Mouse (Mus musculus): ENCODE data around the gene Olfr556. TPM values are rescaled to one million over a fixed set of nuclear protein-coding genes. Genes with fewer than 3 reads are reported as not detected.

The Olfr556 gene
- not detected in 2 replicates for polyA plus RNA-seq (2012; rRNA removed)

DNA sequence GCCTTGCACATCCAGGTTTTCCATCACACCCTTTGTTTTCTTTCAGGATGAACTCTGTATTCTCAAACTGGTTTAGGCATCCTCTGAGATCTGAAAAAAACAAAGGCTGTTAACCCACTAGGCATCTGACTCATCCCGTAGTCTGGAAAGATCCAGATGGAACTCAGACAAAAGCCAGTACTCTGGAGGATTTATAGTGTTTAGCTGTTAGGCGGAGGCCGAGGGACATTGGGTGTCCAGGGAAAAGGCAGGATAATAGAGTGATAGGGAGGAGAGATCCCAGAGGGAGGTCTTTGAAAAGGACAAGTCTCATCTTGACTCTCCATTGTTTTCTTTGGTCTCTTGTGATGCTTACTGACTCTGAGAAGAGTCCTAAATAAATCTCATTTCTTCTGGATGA lies at the start of gene Olfr556:
TSS of gene Olfr556 (plus strand) at position 301 of the 400 bp plus-strand sequence.

GRCm38 (mm10) chr7:102618118-102618517 lies 46.6 kb upstream of the Olfr556 start, which contains the start of gene Olfr553:
TSS of gene Olfr553 (minus strand) at chr7:102618218.

DNA sequence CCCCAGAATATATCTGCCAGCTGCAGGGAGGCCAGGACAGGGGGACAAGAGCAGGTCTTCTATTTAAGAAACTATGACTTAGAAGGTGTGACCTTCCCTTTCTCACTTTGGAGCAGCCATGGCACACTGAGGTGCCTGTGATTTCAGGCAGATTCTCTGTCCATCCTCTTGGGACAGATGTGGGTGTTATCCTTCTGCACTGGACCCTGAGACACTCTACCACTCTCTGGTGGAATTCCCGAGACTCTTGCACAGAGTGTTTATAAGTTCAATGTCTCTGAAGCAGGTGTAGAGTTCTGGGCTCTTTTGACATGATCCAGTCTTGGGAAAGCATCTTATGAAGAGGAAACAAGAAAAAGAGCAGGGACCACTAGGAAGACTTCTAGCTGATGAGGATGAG lies 26.6 kb upstream of the Olfr556 start, which contains the start of gene Olfr554:
TSS of gene Olfr554 (plus strand) at position 301 of the 400 bp plus-strand sequence.

GRCm38 (mm10) chr7:102658523-102658922 lies 6.2 kb upstream of the Olfr556 start, which contains the start of gene Olfr555:
TSS of gene Olfr555 (plus strand) at chr7:102658823.

DNA sequence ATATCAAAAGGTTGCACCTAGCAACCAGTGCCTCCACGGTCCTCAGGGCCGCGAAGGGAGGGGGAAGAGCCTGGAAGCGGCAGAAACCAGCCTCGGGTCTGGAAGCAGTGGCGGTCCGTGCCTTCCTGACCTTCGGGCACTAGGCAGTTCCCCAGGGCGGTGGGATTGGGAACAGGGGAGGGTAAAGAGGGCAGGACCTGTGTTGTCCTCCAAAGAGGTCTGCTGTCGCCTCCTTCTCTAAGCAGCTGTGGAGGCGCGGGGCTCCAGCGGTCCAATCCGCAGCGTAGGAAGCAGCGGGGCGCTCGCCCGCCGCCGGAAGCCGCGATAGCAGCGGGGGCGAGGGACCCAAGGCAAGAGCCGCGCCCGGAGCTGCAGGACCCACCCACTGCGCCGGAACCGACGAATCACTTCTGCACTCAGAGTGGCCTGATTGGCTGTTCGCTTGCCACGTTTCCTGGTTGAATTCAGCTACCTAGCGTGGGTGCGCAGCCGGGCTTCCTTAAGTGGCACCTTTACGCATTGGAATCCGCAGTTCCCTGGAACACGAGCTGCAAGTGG lies 22.3 kb downstream of the Olfr556 start, which contains the start of gene Trim68:
TSS of gene Trim68 (minus strand) at position 384 of the 558 bp plus-strand sequence.

DNA sequence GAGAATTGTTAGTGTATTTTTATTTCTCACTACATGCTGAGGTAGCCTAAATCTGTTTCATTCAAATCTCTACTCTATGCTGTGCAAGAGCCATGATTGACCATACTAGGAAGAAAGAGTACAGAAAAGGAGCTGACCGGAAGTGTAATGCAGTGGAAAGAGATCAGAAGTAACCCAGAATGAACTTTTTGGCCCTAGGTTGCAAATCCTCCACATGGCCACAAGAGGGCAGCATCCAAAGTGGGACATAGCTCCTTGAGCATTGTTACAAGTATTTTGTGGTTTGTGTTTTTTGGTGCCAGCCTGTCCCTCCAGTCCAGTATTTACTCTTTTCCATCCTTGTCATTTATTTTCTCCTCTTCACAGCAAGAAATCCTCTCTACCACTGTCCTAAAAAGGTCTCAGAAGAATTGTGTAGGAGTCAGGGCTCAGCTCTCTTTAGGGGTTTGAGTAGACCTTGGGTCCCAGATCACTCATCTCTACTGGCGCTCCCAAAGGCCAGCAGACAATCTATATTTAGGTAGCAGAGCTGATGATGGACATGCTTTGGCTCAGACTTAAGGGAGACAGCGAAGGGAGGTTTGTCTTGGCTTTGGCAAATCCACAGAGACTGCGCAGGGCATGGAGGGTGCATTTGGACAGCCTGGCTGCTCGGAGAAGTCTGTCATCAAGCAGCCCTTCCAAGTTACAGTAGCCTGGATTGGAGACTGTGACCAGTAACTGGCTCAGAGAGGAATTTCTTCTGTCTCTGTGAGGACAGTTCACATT lies 30.8 kb downstream of the Olfr556 start, which contains the start of gene Olfr557:
TSS of gene Olfr557 (plus strand) at position 553 of the 768 bp plus-strand sequence.

GRCm38 (mm10) chr7:102701915-102702314 lies 37.2 kb downstream of the Olfr556 start, which contains the start of gene Olfr558:
TSS of gene Olfr558 (plus strand) at chr7:102702215.

DNA sequence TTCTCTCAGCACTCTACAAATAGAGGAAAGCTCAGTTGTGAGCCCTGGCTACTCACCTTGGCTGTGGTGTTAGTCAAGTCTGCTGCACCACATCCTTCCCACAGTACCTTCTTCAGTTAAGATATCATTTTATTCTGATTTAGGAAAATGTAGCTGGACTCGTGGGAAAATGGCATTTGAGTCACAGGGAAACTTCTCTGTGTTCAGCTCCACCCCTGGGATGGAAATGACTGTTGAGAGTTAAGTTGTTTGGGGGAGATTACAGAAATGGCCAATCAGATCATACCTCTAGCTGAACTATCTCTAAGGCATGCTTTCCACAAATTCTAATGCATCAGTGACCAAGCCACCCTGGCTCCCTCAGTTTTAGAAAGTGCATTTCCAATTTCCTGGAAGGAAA lies 54.3 kb downstream of the Olfr556 start, which contains the start of gene Olfr33:
TSS of gene Olfr33 (minus strand) at position 101 of the 400 bp plus-strand sequence.

Other genes with a start within 250 kb of the Olfr556 start
- gene Rrm1, start 223.2 kb upstream of the Olfr556 start, polyA plus RNA-seq (2012; rRNA removed) = 6.2 and 7.1 TPM in 2 replicates
- gene Olfr543, start 183.2 kb upstream of the Olfr556 start, polyA plus RNA-seq (2012; rRNA removed) = not detected in 2 replicates
- gene Olfr544, start 176.6 kb upstream of the Olfr556 start, polyA plus RNA-seq (2012; rRNA removed) = not detected in 2 replicates
- not detected in 2 replicates for gene Olfr545, start 165.3 kb upstream of the Olfr556 start, polyA plus RNA-seq (2012; rRNA removed)
- gene Olfr547, start 130.2 kb upstream of the Olfr556 start, polyA plus RNA-seq (2012; rRNA removed) = not detected in 2 replicates
- not detected in 2 replicates for gene Olfr548-ps1, start 124.0 kb upstream of the Olfr556 start, polyA plus RNA-seq (2012; rRNA removed)
- not detected in 2 replicates for gene Olfr549, start 115.0 kb upstream of the Olfr556 start, polyA plus RNA-seq (2012; rRNA removed)
- 3.3 and 3.5 TPM in 2 replicates for gene Trim21, start 99.4 kb upstream of the Olfr556 start, polyA plus RNA-seq (2012; rRNA removed)
- gene Olfr550, start 93.5 kb upstream of the Olfr556 start, polyA plus RNA-seq (2012; rRNA removed) = 0.32 TPM in 1 of 2 replicates, not detected in the other
- gene Olfr551, start 73.0 kb upstream of the Olfr556 start, polyA plus RNA-seq (2012; rRNA removed) = not detected in 2 replicates
- gene Olfr552, start 67.1 kb upstream of the Olfr556 start, polyA plus RNA-seq (2012; rRNA removed) = not detected in 2 replicates
- gene Olfr553, start 46.7 kb upstream of the Olfr556 start, polyA plus RNA-seq (2012; rRNA removed) = not detected in 2 replicates
- gene Olfr554, start 26.5 kb upstream of the Olfr556 start, polyA plus RNA-seq (2012; rRNA removed) = not detected in 2 replicates
- not detected in 2 replicates for gene Olfr555, start 6.1 kb upstream of the Olfr556 start, polyA plus RNA-seq (2012; rRNA removed)
- 10.8 and 13.9 TPM in 2 replicates for gene Trim68, start 22.4 kb downstream of the Olfr556 start, polyA plus RNA-seq (2012; rRNA removed)
- gene Olfr557, start 31.0 kb downstream of the Olfr556 start, polyA plus RNA-seq (2012; rRNA removed) = not detected in 2 replicates
- 0.90 and 1.6 TPM in 2 replicates for gene Olfr558, start 37.3 kb downstream of the Olfr556 start, polyA plus RNA-seq (2012; rRNA removed)
- 0.12 and 0.20 TPM in 2 replicates for gene Olfr33, start 54.2 kb downstream of the Olfr556 start, polyA plus RNA-seq (2012; rRNA removed)
- not detected in 2 replicates for gene Olfr559, start 62.6 kb downstream of the Olfr556 start, polyA plus RNA-seq (2012; rRNA removed)
- 0.14 and 0.16 TPM in 2 replicates for gene Olfr560, start 94.5 kb downstream of the Olfr556 start, polyA plus RNA-seq (2012; rRNA removed)
- 7.7 and 9.7 TPM in 2 replicates for gene Olfr78, start 94.6 kb downstream of the Olfr556 start, polyA plus RNA-seq (2012; rRNA removed)
- gene Olfr561, start 106.3 kb downstream of the Olfr556 start, polyA plus RNA-seq (2012; rRNA removed) = not detected in 2 replicates
- gene Olfr564, start 138.6 kb downstream of the Olfr556 start, polyA plus RNA-seq (2012; rRNA removed) = not detected in 2 replicates
- not detected in 2 replicates for gene Olfr566, start 193.9 kb downstream of the Olfr556 start, polyA plus RNA-seq (2012; rRNA removed)
- not detected in 2 replicates for gene Olfr568, start 212.2 kb downstream of the Olfr556 start, polyA plus RNA-seq (2012; rRNA removed)
- gene Olfr569, start 226.0 kb downstream of the Olfr556 start, polyA plus RNA-seq (2012; rRNA removed) = not detected in 2 replicates
- gene Olfr570, start 229.7 kb downstream of the Olfr556 start, polyA plus RNA-seq (2012; rRNA removed) = not detected in 2 replicates

Data from colon, adult 2 months (tissue).